Mouse (Mus musculus) olfactory bulb, adult 2 months (tissue): ENCODE results near the gene Mrpl43. TPM values are rescaled to one million over a fixed set of nuclear protein-coding genes. Genes with fewer than 3 reads are reported as not detected.
A peak's percentile ranks its signal among the peaks of the same experiment; 100 is the strongest.

Experiments
- H3K27ac ChIP-seq: fragments of 200-500 bp; 2 replicates; pipeline ENCODE4 v1.5.1; 2012; ENCODE audit warnings: low read depth, low read length; ENCODE audit not compliant: insufficient read depth
- H3K4me1 ChIP-seq: fragments of 200-500 bp; 2 replicates; pipeline ENCODE4 v1.6.1; 2012; ENCODE audit warnings: low read length; ENCODE audit not compliant: control insufficient read depth, insufficient read depth
- H3K4me3 ChIP-seq: fragments of 200-500 bp; 2 replicates; pipeline ENCODE4 v1.5.1; 2012; ENCODE audit warnings: mild to moderate bottlenecking, low read depth, low read length, moderate library complexity; ENCODE audit not compliant: insufficient read depth
- CTCF ChIP-seq: fragments of 200-500 bp; IDR thresholded peaks from 2 replicates; pipeline ENCODE4 v1.5.1; 2012; ENCODE audit warnings: low read depth, mild to moderate bottlenecking, low read length, moderate library complexity; ENCODE audit not compliant: insufficient read depth
- POLR2A ChIP-seq: fragments of 200-500 bp; IDR thresholded peaks from 2 replicates; pipeline ENCODE4 v1.6.1; 2012; ENCODE audit warnings: mild to moderate bottlenecking, low read depth, low read length, moderate library complexity; ENCODE audit not compliant: insufficient read depth
- WGBS: fragments of 180-500 bp; shearing (Covaris S2); methylation state at CpG from one replicate; pipeline ENCODE4 v1.1.7; 2018; 5-methylcytosine and 5-hydroxymethylcytosine counted together
- polyA plus RNA-seq: library from polyadenylated mRNA; stranded (reverse); fragments of >200 nt; gene quantifications from 2 replicates; pipeline ENCODE4 v1.2.4, GENCODE M21; 2012; ENCODE audit warnings: low replicate concordance; ENCODE audit not compliant: missing spikeins, insufficient read depth, insufficient read length

Mrpl43 gene
- polyA plus RNA-seq: not detected in 2 replicates

GRCm38 (mm10) chr19:45005957-45006712 is at the start of gene Mrpl43:
Gene Mrpl43, minus strand, starts transcription at chr19:45006442.
- peak within 1 kb of the TSS; percentile 40 for H3K27ac ChIP-seq
- peak within 1 kb of the TSS; percentile 68 for H3K4me3 ChIP-seq
- TF ChIP-seq POLR2A: peak; percentile 66; the same call in 1 of the 2 replicates
- TF ChIP-seq CTCF: no peak
- peaks cover 26% of the 10 kb centered on the region for H3K4me1 ChIP-seq
- under 1% methylated on average over 82 of the region's 82 CpGs for WGBS

- peak overlapping the region; percentile 52 for H3K27ac ChIP-seq
- 44% methylated on average over 6 of the region's 6 CpGs for WGBS
- no peak for TF ChIP-seq POLR2A
- no peak for TF ChIP-seq CTCF
- peaks cover 32% of the 10 kb centered on the region for H3K4me1 ChIP-seq
- no peak overlapping the region for H3K4me3 ChIP-seq
Observed at GRCm38 (mm10) chr19:45054892-45055690, 48.8 kb upstream of the Mrpl43 start.

GRCm38 (mm10) chr19:45053451-45053850 is 47.2 kb upstream of the Mrpl43 start:
- WGBS: 89% methylated on average over 8 of the region's 8 CpGs
- H3K27ac ChIP-seq: no peak overlapping the region
- H3K4me1 ChIP-seq: peaks cover 43% of the 10 kb centered on the region
- H3K4me3 ChIP-seq: no peak overlapping the region
- TF ChIP-seq POLR2A (no peak), CTCF (no peak)

DNA sequence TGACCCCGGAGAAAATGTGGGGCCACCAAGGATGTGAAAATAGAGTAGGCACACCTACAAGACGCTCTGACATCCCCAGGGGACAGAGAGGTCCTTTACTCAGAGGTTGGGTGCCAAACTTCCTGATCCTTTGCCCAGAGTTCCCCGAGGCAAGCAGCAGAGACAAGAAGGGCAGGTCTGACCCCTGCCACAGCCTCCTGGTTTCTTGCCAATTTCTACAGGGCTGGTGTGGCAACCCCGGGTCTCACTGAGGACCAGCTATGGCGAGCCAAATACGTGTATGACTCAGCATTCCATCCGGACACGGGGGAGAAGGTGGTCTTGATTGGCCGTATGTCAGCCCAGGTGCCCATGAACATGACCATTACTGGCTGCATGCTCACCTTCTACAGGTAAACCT is 43.3 kb upstream of the Mrpl43 start:
- no peak for TF ChIP-seq CTCF
- no peak for TF ChIP-seq POLR2A
- H3K4me1 ChIP-seq: peaks cover 36% of the 10 kb centered on the region
- H3K4me3 ChIP-seq: peak overlapping the region; percentile 61; the same call in 1 of the 2 replicates
- H3K27ac ChIP-seq: no peak overlapping the region
- WGBS: 59% methylated on average over 9 of the region's 9 CpGs

DNA sequence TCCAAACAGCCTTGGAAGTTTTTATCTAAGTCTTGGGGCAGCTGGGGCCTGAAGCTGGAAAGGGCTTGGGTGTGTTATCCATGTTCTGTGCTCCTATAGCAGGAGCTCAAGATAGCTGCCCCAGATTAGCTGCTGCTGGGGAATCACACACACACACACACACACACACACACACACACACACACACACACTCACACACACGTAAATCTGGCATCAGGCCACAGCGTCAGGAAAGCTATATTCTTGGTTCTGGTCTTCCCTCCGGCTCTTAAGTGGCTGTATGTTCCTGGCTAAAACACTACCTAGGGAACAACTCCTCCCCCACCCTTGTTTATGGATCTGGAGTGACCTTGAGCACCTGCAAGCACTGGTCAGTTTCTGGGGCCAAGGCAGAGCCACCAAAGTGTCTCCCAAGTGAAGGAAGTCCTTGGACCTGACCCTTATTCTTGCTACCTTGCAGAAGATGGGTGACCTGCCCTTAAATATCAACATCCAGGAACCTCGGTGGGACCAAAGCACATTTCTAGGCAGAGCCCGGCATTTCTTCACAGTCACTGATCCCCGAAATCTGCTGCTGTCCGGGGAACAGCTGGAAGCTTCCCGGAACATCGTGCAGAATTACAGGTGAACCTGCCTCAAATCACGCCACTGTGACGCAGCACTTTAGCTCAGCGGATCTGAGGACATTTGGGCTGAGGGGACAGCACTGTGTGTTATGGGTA is 42.6 kb upstream of the Mrpl43 start:
- H3K27ac ChIP-seq: peak overlapping the region; percentile 96
- H3K4me3 ChIP-seq: peak overlapping the region; percentile 61
- TF ChIP-seq POLR2A (no peak), CTCF (no peak)
- 59% methylated on average over 12 of the region's 12 CpGs for WGBS
- H3K4me1 ChIP-seq: peaks cover 34% of the 10 kb centered on the region

- TF ChIP-seq CTCF (no peak), POLR2A (no peak)
- WGBS: 2% methylated on average over 11 of the region's 11 CpGs
- Histone ChIP-seq H3K4me3 (peak overlapping the region; percentile 61), H3K4me1 (peaks cover 31% of the 10 kb centered on the region), H3K27ac (peak overlapping the region; percentile 96)
Observed at GRCm38 (mm10) chr19:45047935-45048643, 41.8 kb upstream of the Mrpl43 start.

- Histone ChIP-seq H3K27ac (peak within 1 kb of the TSS; percentile 96), H3K4me3 (peak within 1 kb of the TSS; percentile 61), H3K4me1 (peaks cover 31% of the 10 kb centered on the region)
- peak; percentile 76; the same call in 1 of the 2 replicates for TF ChIP-seq CTCF
- peak; percentile 60 for TF ChIP-seq POLR2A
- WGBS: under 1% methylated on average over 26 of the region's 26 CpGs
Observed at GRCm38 (mm10) chr19:45047417-45047934, 41.2 kb upstream of the Mrpl43 start, which contains the start of gene Sfxn3. Gene Sfxn3, plus strand, starts transcription at chr19:45047503.
